Mouse (Mus musculus) lung, embryonic 14.5 days (tissue): ENCODE results near the gene Hacl1. TPM values are rescaled to one million over a fixed set of nuclear protein-coding genes. Genes with fewer than 3 reads are reported as not detected.

Experiments
- ATAC-seq: fragments of 200-750 bp; cut with Nextera tagmentation; 2 replicates; pipeline ENCODE4 v1.8.0; 2017; ENCODE audit warnings: mild to moderate bottlenecking, moderate TSS enrichment, moderate library complexity; ENCODE audit not compliant: insufficient read depth
- DNase-seq: peaks from one replicate; pipeline ENCODE4 v3.0.0-alpha.2; 2015
- H3K27ac ChIP-seq: fragments of 300-500 bp; sonication (generic); 2 replicates; pipeline ENCODE4 v1.5.1; 2014; ENCODE audit warnings: low read depth, mild to moderate bottlenecking, moderate library complexity
- H3K27me3 ChIP-seq: fragments of 300-500 bp; sonication (generic); 2 replicates; pipeline ENCODE4 v1.6.1; 2014; ENCODE audit warnings: low read length, control low read depth; ENCODE audit not compliant: insufficient read depth
- H3K36me3 ChIP-seq: fragments of 300-500 bp; sonication (generic); 2 replicates; pipeline ENCODE4 v1.6.1; 2014; ENCODE audit warnings: control low read depth; ENCODE audit not compliant: insufficient read depth
- H3K4me1 ChIP-seq: fragments of 300-500 bp; sonication (generic); 2 replicates; pipeline ENCODE4 v1.6.1; 2014; ENCODE audit warnings: antibody characterized with exemption, control low read depth; ENCODE audit not compliant: insufficient read depth
- H3K4me2 ChIP-seq: fragments of 300-500 bp; sonication (generic); 2 replicates; pipeline ENCODE4 v1.6.1; 2014; ENCODE audit warnings: mild to moderate bottlenecking
- H3K4me3 ChIP-seq: fragments of 300-500 bp; sonication (generic); 2 replicates; pipeline ENCODE4 v1.5.1; 2014; ENCODE audit warnings: low read depth, low read length
- H3K9ac ChIP-seq: fragments of 300-500 bp; sonication (generic); 2 replicates; pipeline ENCODE4 v1.6.1; 2014
- H3K9me3 ChIP-seq: fragments of 300-500 bp; sonication (generic); 2 replicates; pipeline ENCODE4 v1.6.1; 2016; ENCODE audit warnings: low read depth, low read length, control low read depth
- CTCF ChIP-seq: IDR thresholded peaks from 2 replicates; pipeline ENCODE4 v1.5.1; 2016; ENCODE audit warnings: antibody characterized with exemption, low read depth
- WGBS: fragments of 180-500 bp; shearing (Covaris S2); extraction: QIAGEN DNeasy Blood & Tissue Kit; methylation state at CpG from one replicate; pipeline ENCODE4 v1.1.7; 2014; 5-methylcytosine and 5-hydroxymethylcytosine counted together
- polyA plus RNA-seq: library from polyadenylated mRNA; unstranded; fragments of >200 nt; fragmentation: Nextera tagmentation; extraction: Ambion mirVana; gene quantifications from 2 replicates; pipeline ENCODE4 v1.2.1, GENCODE M21; 2014

Hacl1 gene
- polyA plus RNA-seq = 9.3 and 10.4 TPM in 2 replicates

DNA sequence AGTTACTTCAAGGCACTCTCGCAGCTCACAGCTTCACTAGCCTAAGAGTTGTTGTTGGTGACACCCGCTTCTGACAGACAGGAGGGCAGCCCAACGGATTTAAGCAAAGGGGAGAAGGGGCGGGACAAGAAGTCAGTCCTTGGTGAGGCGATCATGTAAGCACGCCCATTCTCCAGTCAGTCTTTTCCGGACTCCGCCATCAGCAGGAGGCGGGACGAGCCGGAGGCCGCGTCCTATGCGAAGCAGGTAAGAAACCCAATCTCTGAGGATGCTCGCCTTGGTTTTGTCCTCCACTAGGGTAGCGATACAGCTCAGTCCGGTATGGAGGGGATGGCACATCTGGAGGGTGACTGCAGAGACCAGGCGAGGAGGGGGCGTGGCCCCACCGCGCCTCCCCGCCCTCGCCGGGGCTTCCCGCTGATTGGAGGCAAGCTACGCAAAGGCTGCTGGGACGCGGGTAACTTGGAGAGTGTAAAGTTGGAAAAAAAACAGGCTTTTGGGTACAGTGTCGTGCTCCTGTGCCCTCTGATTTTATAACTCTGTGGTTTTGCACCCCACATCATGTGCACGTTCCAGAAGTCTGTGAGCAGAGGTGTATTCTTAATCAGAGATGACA, at the start of gene Hacl1, which contains the start of gene Btd:
Gene Hacl1 (minus strand): TSS at position 397 of the 616 bp plus-strand sequence.
Gene Btd (plus strand): TSS at position 139 of the 616 bp plus-strand sequence.
- 0% methylated on average over 30 of the region's 30 CpGs for WGBS
- peak within 1 kb of the TSS; percentile 60 for H3K4me3 ChIP-seq
- DNase-seq = peak; percentile 93
- H3K36me3 ChIP-seq = no peaks in the 10 kb centered on the region
- ATAC-seq = peak; percentile 99
- H3K4me2 ChIP-seq = peak within 1 kb of the TSS; percentile 82
- H3K27me3 ChIP-seq = no peaks in the 10 kb centered on the region
- peak; percentile 20; the same call in 1 of the 2 replicates for TF ChIP-seq CTCF
- H3K9me3 ChIP-seq = no peaks in the 10 kb centered on the region
- H3K27ac ChIP-seq = peak within 1 kb of the TSS; percentile 75
- H3K4me1 ChIP-seq = peaks cover 6% of the 10 kb centered on the region
- H3K9ac ChIP-seq = peak within 1 kb of the TSS; percentile 63

DNA sequence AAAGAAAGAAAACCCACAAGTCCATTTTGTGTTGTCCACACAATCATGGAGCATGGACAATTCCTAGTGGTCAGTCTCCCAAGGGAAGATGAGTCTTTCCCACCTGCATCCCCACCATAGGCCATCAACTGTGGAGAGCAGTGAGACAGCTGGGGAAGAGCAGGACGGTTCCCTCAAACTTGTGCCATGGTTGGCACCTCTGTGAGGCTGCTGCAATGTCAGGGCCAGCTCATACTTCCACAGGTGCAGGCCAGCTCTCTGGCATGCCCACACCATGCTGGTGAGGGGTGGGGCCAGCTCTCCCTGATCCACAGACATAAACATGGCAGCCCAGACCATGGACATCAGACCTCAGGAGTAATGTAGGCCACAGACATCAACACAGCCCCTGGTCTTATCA, 45.1 kb upstream of the Hacl1 start:
- H3K9me3 ChIP-seq = no peaks in the 10 kb centered on the region
- WGBS = 89% methylated on average over 1 of the region's 1 CpGs
- no peak overlapping the region for H3K4me2 ChIP-seq
- DNase-seq = no peak
- H3K4me3 ChIP-seq = no peak overlapping the region
- no peak for TF ChIP-seq CTCF
- no peaks in the 10 kb centered on the region for H3K27me3 ChIP-seq
- no peak overlapping the region for H3K27ac ChIP-seq
- H3K4me1 ChIP-seq = no peaks in the 10 kb centered on the region
- no peaks in the 10 kb centered on the region for H3K36me3 ChIP-seq
- ATAC-seq = no peak
- no peak overlapping the region for H3K9ac ChIP-seq

DNA sequence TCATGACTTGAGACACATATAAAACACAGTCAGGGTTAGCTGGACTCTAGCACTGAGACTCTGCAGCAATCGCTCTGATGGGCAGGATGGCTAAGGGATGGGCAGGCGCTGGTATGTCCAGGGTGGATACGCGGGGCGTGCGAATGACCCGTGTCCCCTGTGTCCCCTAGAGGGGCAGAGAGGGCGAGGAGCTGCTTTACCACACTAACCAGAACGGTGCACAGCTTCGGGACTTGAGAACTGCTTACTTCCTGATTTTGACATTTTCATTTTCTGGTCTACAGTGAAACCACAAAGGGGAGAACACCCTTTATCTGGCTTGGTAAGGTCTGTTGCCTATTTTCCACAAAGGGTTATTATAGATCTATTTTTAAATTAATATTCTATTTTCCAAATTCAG, 44.6 kb upstream of the Hacl1 start:
- no peak for ATAC-seq
- no peak for DNase-seq
- WGBS = 88% methylated on average over 10 of the region's 10 CpGs
- no peak overlapping the region for H3K4me2 ChIP-seq
- no peaks in the 10 kb centered on the region for H3K36me3 ChIP-seq
- H3K27ac ChIP-seq = no peak overlapping the region
- no peaks in the 10 kb centered on the region for H3K4me1 ChIP-seq
- no peak overlapping the region for H3K9ac ChIP-seq
- no peak for TF ChIP-seq CTCF
- H3K27me3 ChIP-seq = no peaks in the 10 kb centered on the region
- no peaks in the 10 kb centered on the region for H3K9me3 ChIP-seq
- H3K4me3 ChIP-seq = no peak overlapping the region

DNA sequence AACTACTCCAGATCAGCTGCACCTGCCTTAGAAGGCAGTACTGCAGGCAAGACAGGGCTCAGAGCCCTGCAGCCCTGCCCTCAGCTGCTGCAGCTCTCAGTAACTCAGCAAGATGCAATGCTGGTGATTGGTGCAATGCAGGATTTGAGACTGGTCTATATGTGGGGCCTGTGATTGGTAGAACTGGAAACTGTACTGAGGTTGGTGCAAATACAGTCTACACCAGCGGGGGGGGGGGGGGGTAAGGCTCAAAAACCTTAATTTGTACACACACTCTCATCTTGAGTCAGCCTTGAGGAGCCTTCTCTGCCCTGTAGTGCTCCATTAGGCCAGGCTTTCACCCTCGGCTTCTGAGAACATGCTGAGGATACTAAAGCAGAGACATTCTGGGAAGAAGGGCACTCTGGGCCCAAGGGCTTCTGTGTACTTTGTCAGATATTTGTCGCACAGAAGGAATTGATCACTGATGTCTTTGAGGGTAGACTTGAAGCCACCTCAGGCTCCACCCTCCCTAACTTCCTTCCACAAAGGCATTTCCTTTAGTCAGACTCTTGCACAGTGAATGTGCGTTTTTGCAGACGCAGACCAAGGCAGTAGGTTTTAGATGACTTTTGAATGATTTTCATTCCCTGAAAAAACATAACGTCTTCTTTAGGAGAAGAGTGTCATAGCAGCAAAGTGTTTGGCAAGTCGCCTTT, 43.4 kb upstream of the Hacl1 start:
- Histone ChIP-seq H3K36me3 (no peaks in the 10 kb centered on the region), H3K4me3 (no peak overlapping the region), H3K9me3 (no peaks in the 10 kb centered on the region), H3K9ac (no peak overlapping the region), H3K27me3 (no peaks in the 10 kb centered on the region), H3K4me2 (no peak overlapping the region), H3K27ac (no peak overlapping the region), H3K4me1 (no peaks in the 10 kb centered on the region)
- WGBS = 50% methylated on average over 7 of the region's 7 CpGs
- no peak for ATAC-seq
- TF ChIP-seq CTCF = no peak
- DNase-seq = no peak

DNA sequence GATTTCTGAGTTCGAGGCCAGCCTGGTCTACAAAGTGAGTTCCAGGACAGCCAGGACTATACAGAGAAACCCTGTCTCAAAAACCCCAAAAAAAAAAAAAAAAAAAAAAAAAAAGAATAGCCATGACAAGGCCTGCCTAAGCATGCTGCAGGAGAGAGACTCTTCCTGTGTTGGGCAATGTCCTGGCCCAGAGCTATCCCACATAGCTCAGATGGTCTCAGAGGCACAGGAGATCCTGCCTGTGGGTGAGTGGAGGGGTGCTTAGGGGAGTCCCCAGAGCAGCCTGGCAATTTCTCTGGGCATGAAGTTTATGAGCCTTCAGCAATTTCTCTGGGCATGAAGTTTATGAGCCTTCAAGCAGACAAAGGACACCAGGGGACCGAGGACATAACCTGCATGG, 42.5 kb upstream of the Hacl1 start:
- 88% methylated on average over 2 of the region's 2 CpGs for WGBS
- ATAC-seq = no peak
- H3K9me3 ChIP-seq = no peaks in the 10 kb centered on the region

DNA sequence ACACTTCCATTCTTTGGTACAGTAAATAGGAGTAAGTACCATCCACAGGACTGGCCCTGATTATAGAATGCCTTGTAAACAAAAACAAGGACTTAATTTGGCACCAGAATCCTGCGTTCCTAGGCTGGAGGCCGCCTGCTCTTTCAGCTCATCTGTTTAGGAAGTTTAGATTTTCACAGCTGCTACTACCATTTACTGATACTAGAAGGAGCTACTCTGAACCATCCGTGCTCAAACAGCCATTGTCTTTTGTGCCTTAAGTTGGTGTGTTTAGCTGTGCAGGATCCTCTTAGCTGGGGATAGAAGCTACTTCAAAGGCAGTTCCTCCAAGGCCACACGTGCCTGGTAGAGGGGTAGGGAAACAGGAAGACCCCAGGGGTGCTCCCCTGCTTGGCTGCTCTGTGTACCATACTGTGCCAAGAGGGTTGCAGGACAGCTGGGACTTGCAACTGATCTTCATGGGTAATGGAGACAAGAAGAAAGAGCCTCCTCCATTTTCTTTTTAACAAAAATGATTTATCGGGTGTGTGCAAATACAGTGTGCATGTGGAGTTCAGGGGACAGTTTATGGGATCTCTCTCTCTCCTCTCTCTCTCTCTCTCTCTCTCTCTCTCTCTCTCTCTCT, 41.0 kb upstream of the Hacl1 start:
- ATAC-seq = peak; percentile 88
- no peak overlapping the region for H3K4me3 ChIP-seq
- H3K9me3 ChIP-seq = no peaks in the 10 kb centered on the region
- peak overlapping the region; percentile 70; the same call in 1 of the 2 replicates for H3K27ac ChIP-seq
- DNase-seq = peak; percentile 72
- no peak for TF ChIP-seq CTCF
- no peaks in the 10 kb centered on the region for H3K4me1 ChIP-seq
- H3K4me2 ChIP-seq = no peak overlapping the region
- 32% methylated on average over 5 of the region's 5 CpGs for WGBS
- no peaks in the 10 kb centered on the region for H3K27me3 ChIP-seq
- no peaks in the 10 kb centered on the region for H3K36me3 ChIP-seq
- no peak overlapping the region for H3K9ac ChIP-seq

More for the DNA sequence above, 42.5 kb upstream of the Hacl1 start:
- DNase-seq = no peak
- no peak overlapping the region for H3K9ac ChIP-seq
- no peaks in the 10 kb centered on the region for H3K36me3 ChIP-seq
- H3K4me3 ChIP-seq = no peak overlapping the region
- no peaks in the 10 kb centered on the region for H3K27me3 ChIP-seq
- no peak overlapping the region for H3K4me2 ChIP-seq
- no peak overlapping the region for H3K27ac ChIP-seq
- no peaks in the 10 kb centered on the region for H3K4me1 ChIP-seq
- no peak for TF ChIP-seq CTCF

DNA sequence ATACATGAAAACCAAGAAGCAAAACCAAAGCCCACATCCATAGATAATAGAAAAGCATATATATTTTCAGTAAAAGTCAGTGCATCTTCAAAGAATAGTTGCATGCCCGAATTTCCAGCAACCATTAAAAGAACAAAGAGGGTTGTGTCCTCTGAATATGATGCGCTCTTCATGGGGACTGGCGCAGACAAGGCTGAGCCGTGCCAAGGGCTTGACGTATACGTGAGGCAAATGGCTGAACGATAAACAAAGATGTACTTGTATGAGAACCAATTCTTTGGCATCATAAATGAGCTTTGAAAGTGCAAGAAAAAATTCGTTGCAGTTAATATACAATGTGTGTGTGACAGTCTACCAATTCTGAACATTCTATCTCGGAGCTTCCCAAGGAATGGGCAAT, 40.2 kb upstream of the Hacl1 start:
- no peak overlapping the region for H3K27ac ChIP-seq
- no peak overlapping the region for H3K4me2 ChIP-seq
- ATAC-seq = no peak
- H3K9me3 ChIP-seq = no peaks in the 10 kb centered on the region
- H3K27me3 ChIP-seq = no peaks in the 10 kb centered on the region
- H3K36me3 ChIP-seq = no peaks in the 10 kb centered on the region
- no peak overlapping the region for H3K4me3 ChIP-seq
- DNase-seq = peak; percentile 30
- H3K9ac ChIP-seq = no peak overlapping the region
- no peaks in the 10 kb centered on the region for H3K4me1 ChIP-seq
- WGBS = 73% methylated on average over 9 of the region's 9 CpGs
- no peak for TF ChIP-seq CTCF
